ENCODE assay signal across 22 mouse cellular contexts in the genomic region with DNA sequence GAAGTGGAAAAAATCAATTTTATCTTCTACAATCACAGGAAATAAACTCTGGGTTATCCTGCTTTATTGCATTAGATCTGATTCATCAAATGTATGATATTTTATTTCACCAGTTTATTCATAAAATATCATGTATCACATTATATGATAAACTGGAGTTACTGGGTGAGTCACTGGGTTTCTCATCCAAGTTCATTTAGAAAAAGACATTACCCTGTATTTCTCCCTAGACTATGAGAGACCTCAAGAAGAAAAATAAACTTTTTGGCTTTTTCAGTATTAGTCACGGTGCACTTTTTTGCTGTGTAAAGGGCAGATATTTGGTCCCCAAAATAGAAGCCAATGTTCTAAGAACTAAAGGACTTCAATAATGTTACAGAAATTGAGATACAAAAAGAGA.
"Had no signal": no experiment of that assay in that cellular context is flagged by ENCODE, and none has a peak within 500 bp of the region (broad histone marks: within the 10 kb centered on the region; RNA-seq: fewer than 3 reads in every experiment).

No protein-coding gene starts in this region.

- H3K9me3 ChIP-seq: heart, embryonic 13.5 days; heart, embryonic 15.5 days; hindbrain, embryonic 13.5 days; hindbrain, embryonic 15.5 days; kidney, embryonic 15.5 days; limb, embryonic 13.5 days; limb, embryonic 15.5 days; liver, embryonic 12.5 days had no signal

- H3K36me3 ChIP-seq: heart, embryonic 13.5 days; heart, embryonic 15.5 days; hindbrain, embryonic 13.5 days; hindbrain, embryonic 15.5 days; kidney, embryonic 15.5 days; limb, embryonic 13.5 days; limb, embryonic 15.5 days; liver, embryonic 12.5 days had no signal

- H3K4me1 ChIP-seq: heart, embryonic 13.5 days; heart, embryonic 15.5 days; hindbrain, embryonic 13.5 days; hindbrain, embryonic 15.5 days; kidney, embryonic 15.5 days; limb, embryonic 13.5 days; limb, embryonic 15.5 days; liver, embryonic 12.5 days had no signal

- H3K27me3 ChIP-seq: heart, embryonic 13.5 days; heart, embryonic 15.5 days; hindbrain, embryonic 13.5 days; hindbrain, embryonic 15.5 days; kidney, embryonic 15.5 days; limb, embryonic 13.5 days; limb, embryonic 15.5 days; liver, embryonic 12.5 days had no signal

- H3K4me3 ChIP-seq: heart, embryonic 13.5 days; heart, embryonic 15.5 days; hindbrain, embryonic 13.5 days; hindbrain, embryonic 15.5 days; kidney, embryonic 15.5 days; layer of hippocampus, adult 2 months; left cerebral cortex, adult 2 months; limb, embryonic 13.5 days; limb, embryonic 15.5 days; liver, embryonic 12.5 days had no signal

- H3K27ac ChIP-seq: heart, embryonic 13.5 days; heart, embryonic 15.5 days; hindbrain, embryonic 13.5 days; hindbrain, embryonic 15.5 days; hindbrain, postnatal 0 days; kidney, embryonic 15.5 days; kidney, postnatal 0 days; layer of hippocampus, adult 2 months; left cerebral cortex, adult 2 months; limb, embryonic 13.5 days; limb, embryonic 15.5 days; liver, embryonic 12.5 days; liver, embryonic 14.5 days had no signal

- DNase-seq: gastrocnemius, postnatal 14 days; heart, adult 18-20 months; heart, postnatal 14 days; heart, postnatal 36 days; kidney, adult 11 months; kidney, adult 2 months; kidney, adult 9 months; kidney, postnatal 14 days; kidney, postnatal 4 days had no signal
